Mouse (Mus musculus) heart, adult 18-20 months (tissue): ENCODE measurements at regions not wholly inside any gene's neighbourhood (a gene's known extent, or its start where the extent isn't known, plus 50 kb on each side); places are given as distances from the start of the nearest gene placed in this dataset.
A peak's percentile ranks its signal among the peaks of the same experiment; 100 is the strongest.
"Not testable (repeated sequence)": the region's sequence is repeated elsewhere in the genome, so short reads cannot be mapped to it uniquely, and the experiment has no call there.

Experiments used
- DNase-seq, 2 experiments: peaks; one replicate each; pipeline ENCODE4 v3.0.0; 2021 to 2022; ENCODE audit warnings: mixed read lengths in 1 of 2

DNA sequence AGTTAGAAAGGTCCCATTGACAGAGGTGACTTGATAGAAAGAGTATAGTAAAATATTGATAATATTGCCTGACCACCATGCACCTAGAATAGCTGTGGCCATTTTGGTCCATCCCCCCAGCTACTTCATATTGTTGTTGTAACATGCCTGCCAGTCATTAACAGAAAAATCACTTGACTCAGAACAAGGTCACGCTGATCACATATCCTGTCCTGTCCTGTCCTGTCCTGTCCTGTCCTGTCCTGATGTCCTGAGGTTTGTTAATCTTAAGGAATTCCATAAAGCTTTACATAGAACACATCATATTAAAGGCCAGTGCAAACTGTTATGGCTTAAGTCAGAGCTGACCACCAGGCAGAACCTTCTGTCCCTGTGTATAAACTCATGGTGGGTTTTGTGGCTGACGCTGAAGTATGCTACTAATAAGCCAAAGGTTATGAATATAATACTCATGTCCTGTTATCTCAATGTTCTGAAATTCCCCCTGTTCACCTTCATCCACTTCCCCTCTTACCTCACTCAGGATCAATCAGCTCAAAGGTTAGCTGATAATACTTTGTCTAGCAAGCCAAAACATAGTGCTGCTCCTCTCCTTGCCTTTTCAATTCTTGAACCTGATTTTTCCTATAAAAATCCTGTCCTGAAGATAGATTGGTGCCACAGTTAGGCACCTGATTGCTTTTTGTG is 173.7 kb downstream of the Alg10b start:
- no peak for DNase-seq

DNA sequence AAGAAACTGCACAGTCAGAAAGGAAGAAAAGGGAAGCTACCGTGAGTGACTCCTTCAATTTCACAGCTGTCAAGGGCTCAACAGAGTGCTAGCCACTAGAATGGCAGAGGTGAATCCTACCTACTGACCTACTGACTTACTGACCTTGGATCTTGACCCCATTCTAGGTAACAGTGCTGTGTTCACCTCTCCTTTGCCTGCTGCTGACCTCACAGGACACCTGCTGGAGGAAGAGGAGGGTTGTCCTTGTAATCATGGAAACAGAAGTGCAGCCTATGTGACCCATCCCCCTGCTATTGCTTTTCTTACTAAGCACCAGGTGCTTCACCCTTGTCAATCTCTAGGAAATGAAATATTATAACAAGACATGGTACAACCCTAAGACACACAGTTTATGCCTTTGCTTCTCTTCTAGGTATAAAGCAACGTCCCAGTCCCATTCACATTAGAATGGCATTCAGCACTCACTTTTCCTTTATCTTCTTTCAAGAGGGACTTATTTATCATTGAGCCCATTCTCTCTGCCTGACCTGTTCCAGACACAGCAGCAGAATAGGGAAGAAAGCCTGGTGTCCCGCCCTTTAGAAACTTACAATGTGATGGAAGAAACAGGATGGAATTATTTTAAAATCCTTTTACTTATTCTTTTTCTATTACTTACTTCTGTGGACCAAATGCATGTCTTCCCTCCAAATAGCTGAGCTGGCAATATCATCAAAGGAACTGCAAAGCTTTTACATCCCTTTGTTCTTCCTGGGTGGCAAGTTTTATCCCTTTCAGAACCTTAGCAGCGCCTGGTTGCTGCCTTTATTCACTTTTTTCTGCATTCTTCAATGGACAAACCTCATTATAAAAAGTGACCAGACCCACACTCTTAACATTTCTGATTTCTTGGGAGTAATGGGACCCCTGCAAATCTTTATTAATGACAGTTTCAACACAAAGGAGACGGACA is 176.5 kb downstream of the Alg10b start:
- no peak for DNase-seq

DNA sequence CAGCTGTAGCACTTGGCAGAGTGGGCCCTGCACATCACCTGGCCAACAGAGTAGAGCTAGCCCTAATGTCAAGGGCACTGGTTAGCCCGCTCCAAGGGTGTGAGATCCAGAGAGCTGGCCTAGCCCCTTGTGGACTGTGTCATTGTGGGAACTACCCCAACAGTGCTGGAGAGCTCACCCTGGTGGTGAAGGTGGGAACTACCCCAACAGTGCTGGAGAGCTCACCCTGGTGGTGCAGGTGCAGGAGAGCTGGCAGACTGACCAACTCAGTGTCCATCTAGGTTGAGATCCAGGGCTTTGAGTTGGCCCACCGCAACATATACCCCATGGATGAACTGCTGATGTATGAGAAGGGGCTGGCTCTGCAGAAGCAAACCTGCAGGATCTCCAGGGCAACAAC is 196.7 kb downstream of the Alg10b start:
- no peak for DNase-seq

DNA sequence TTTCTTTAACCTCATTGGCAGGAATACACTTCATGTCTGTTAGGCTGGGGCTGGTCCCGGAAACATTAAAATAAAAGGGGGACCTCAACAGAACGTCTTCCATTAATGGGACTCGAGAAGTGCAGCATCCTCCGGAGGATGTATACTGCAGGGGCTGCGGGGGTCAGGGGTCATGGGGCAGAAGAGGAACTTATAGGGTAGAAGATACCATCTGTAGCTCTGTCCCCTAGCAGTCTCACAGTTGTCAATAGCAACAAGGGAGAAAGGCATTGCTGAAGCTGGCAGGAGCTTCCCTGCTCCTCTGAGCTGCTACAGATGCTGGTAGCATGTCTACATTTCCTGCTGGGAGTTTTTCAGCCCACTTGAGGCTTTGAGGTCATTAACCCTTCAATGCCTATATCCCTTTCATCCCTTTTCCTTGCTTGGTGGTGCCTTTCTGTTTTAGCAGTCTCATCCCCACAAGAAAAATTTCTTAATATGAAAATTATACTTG is 198.1 kb downstream of the Alg10b start:
- no peak for DNase-seq

DNA sequence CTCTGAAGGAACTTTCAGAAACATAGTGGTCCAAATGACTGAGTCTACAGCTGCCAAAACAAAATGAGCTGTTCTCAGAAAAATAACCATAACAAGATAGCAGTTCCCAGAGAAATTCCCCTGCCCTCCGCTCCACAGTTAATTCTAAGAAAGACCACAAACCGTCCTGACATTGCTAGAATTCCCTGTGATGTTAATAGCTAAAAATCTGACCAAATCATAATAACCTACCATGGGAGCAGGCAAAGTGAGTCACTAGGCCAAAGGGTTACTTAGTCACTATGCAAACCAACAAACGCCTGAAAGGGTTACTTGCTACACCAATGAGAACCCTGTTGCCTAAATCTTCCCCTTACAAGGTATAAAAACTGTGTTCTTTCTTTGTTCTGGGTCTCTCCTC is 206.9 kb downstream of the Alg10b start:
- DNase-seq = not testable (repeated sequence)

DNA sequence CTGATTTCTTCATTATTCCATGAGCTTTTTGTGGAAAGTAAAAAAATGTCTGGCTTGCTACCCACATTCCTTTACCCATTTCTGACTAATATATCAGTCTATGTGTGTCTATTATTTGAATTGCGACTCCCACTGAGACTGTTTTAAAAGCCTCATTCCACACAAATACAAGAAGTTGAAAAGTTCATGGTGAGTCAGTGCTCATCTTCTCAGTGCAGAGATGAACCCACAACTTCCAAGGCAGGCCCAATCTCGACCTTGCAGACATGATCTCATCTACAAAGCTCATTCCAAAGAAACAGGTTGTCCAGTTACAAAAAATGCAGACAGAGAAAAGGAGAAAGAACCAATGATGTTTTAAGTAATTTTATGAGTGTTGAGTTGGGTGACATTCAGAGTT is 208.0 kb downstream of the Alg10b start:
- no peak for DNase-seq

DNA sequence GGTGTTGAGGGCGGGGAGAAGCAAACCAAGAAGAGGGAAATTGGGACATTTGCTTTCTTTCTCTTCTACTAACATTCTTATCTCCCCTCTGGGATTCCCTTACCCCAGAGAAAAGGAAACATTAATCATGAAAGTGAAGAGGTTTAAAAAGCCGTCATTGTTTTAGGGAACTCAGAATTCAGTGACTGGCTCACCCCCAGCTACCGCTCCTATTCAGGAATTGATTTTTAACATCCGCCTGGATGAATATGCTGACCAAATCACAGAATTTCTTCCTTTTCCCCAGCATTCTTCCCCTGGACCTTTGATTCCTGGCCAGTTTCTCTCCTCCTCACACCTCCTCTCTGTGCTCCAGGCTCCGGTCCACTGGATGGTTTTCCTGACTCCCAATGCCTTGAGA is 211.2 kb downstream of the Alg10b start:
- DNase-seq = peak; percentile 3 to 5
